Mouse (Mus musculus): ENCODE results near the gene Irf2bp1. TPM values are rescaled to one million over a fixed set of nuclear protein-coding genes. Genes with fewer than 3 reads are reported as not detected.
A peak's percentile ranks its signal among the peaks of the same experiment; 100 is the strongest.

Irf2bp1 gene
- polyA plus RNA-seq, 2 experiments: 6.8 TPM

DNA sequence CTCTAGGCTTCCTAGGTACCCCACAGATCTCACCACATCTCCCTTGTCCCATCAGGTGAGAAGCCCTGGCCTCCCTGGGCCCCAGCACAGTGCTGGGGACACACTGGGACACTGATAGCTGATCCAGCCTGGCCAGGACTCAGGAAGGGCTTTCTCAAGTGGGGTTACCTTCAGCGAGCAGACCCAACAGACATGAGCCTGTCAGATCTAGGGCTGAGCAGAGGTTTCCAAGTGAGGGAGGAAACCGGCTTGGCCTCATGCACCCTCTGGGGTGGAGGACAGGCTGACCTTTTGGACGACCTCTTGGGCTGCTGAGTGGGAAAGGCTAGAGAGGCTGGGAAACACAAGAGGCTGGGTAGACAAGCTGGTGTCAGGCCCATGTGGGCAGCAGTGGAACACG, 47.3 kb downstream of the Irf2bp1 start:
- no peaks in the 10 kb centered on the region for H3K27me3 ChIP-seq (ENCODE audit: control insufficient read depth, insufficient read depth, low read length)
- H3K9ac ChIP-seq (replicated peaks): no peak overlapping the region
- H3K36me3 ChIP-seq (replicated peaks; ENCODE audit: control insufficient read depth, insufficient read depth, low read depth): peaks cover 29% of the 10 kb centered on the region
- DNase-seq (ENCODE audit: low read depth in 3 of 3, low spot score in 3 of 3): no peak
- no peak for ATAC-seq (ENCODE audit: insufficient read depth)
- H3K4me2 ChIP-seq (ENCODE audit: low read depth): no peak overlapping the region
- H3K9me3 ChIP-seq (ENCODE audit: control insufficient read depth, low read length): no peaks in the 10 kb centered on the region
- H3K27ac ChIP-seq: no peak overlapping the region
- TF ChIP-seq CTCF (IDR thresholded peaks at IDR 0.05; ENCODE audit: low read depth) (no peak), EP300 (IDR thresholded peaks at IDR 0.05; ENCODE audit: low read depth) (no peak)
- H3K4me1 ChIP-seq (replicated peaks; ENCODE audit: control insufficient read depth in 2 of 2, insufficient read depth in 2 of 2, low read length in 1 of 2): no peaks in the 10 kb centered on the region
- 66% methylated on average over 4 of the region's 4 CpGs for WGBS (ENCODE audit: insufficient replicate concordance)
- H3K4me3 ChIP-seq (ENCODE audit: insufficient read depth in 1 of 2, low read depth in 2 of 2, low read length in 2 of 2): no peak overlapping the region

DNA sequence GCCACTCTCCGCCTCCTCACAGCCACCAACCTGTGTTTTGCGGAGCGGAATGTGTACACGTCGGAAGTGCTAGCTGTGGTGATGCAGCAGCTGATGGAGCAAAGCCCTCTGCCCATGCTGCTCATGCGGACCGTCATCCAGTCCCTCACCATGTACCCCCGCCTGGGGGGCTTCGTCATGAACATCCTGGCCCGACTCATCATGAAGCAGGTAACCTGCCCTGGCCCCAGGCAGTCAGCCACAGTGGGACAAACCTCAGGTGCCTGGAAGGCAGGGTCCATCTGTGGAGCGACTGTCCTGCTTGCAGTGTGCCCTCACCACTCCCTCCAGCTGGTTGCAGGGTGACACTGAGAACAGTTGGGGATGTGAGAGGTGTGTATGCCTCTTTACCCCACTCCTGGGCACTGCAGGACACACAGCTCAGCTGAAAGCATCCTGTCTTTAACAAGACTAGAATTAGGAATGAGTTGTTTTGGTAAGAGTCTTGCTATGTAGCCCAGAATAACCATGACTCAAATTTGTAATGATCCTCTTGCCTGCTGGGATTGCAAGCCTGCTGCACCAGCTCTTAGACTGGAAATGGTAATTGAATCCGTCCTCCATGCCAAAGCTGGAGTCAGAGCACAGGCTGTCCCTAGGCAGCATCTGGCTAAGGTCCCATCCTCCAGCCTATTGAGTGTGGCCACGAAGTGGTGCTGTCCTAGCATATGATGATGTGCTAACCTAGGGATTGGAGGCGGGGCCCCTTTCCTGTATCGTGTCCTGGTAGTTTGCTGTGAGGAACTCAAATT, 48.7 kb downstream of the Irf2bp1 start:
- no peak overlapping the region for H3K4me2 ChIP-seq (ENCODE audit: low read depth)
- no peak overlapping the region for H3K9ac ChIP-seq (replicated peaks)
- no peaks in the 10 kb centered on the region for H3K4me1 ChIP-seq (replicated peaks; ENCODE audit: control insufficient read depth in 2 of 2, insufficient read depth in 2 of 2, low read length in 1 of 2)
- WGBS (ENCODE audit: insufficient replicate concordance): 81% methylated on average over 15 of the region's 15 CpGs
- no peak overlapping the region for H3K4me3 ChIP-seq (ENCODE audit: insufficient read depth in 1 of 2, low read depth in 2 of 2, low read length in 2 of 2)
- H3K27ac ChIP-seq: no peak overlapping the region
- H3K9me3 ChIP-seq (ENCODE audit: control insufficient read depth, low read length): no peaks in the 10 kb centered on the region
- H3K36me3 ChIP-seq (replicated peaks; ENCODE audit: control insufficient read depth, insufficient read depth, low read depth): peaks cover 18% of the 10 kb centered on the region
- H3K27me3 ChIP-seq (ENCODE audit: control insufficient read depth, insufficient read depth, low read length): no peaks in the 10 kb centered on the region
- no peak for TF ChIP-seq EP300 (IDR thresholded peaks at IDR 0.05; ENCODE audit: low read depth)
- TF ChIP-seq CTCF (IDR thresholded peaks at IDR 0.05; ENCODE audit: low read depth): no peak
- DNase-seq (ENCODE audit: low read depth in 3 of 3, low spot score in 3 of 3): no peak
- ATAC-seq (ENCODE audit: insufficient read depth): no peak

DNA sequence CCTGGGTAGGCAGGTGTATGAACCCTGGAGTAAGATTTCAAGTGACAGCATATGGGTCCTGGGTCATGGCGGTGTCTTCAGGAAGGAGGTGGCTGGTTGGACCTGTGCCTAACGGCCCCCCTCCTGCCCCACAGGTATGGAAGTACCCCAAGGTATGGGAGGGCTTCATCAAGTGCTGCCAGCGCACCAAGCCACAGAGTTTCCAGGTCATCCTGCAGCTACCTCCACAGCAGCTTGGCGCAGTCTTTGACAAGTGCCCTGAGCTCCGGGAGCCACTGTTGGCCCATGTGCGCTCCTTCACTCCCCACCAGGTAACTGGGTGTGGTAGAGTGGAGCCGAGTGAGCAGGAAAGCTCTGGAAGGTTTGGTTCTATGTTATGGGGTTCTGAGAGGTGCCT, 49.3 kb downstream of the Irf2bp1 start:
- H3K4me2 ChIP-seq (ENCODE audit: low read depth): no peak overlapping the region
- WGBS (ENCODE audit: insufficient replicate concordance): 80% methylated on average over 7 of the region's 7 CpGs

DNA sequence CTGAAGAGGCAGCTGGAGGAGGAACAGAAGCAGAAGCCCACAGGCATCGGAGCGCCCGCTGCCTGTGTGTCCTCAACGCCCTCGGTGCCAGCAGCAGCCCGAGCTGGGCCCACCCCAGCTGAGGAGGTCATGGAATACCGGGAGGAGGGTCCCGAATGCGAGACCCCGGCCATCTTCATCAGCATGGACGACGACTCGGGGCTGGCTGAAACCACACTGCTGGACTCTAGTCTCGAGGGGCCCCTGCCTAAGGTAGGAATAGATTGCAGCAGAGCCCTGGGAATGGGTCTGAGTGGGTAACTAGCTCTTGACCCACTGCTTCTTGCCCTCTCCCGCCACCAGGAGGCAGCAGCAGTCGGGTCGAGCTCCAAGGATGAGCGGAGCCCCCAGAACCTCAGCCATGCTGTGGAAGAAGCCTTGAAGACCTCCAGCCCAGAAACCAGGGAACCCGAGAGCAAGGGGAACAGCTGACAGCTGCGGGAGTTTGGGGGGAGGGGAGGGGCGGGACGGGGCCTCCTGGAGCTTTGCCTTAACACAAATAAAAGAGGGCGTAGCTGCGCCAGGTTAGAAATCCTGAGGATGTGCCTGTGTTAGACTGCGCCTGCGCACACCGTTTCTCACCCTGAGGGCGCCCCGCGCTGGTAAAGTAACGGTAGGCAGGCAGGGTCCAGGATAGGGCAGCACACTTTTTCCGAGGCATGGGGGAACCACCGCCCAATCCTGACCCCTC, 50.4 kb downstream of the Irf2bp1 start, which contains the start of gene Rsph6a:
TSS of gene Rsph6a (plus strand) at position 644 of the 730 bp plus-strand sequence.
- H3K9ac ChIP-seq (replicated peaks): no peak within 1 kb of the TSS
- peaks cover 11% of the 10 kb centered on the region; the same call in 1 of the 2 replicates for H3K36me3 ChIP-seq (replicated peaks; ENCODE audit: control insufficient read depth, insufficient read depth, low read depth)
- no peak within 1 kb of the TSS for H3K27ac ChIP-seq
- WGBS (ENCODE audit: insufficient replicate concordance): 54% methylated on average over 33 of the region's 33 CpGs
- TF ChIP-seq EP300 (IDR thresholded peaks at IDR 0.05; ENCODE audit: low read depth) (no peak), CTCF (IDR thresholded peaks at IDR 0.05; ENCODE audit: low read depth) (peak; percentile 69)
- no peak within 1 kb of the TSS for H3K4me2 ChIP-seq (ENCODE audit: low read depth)
- H3K9me3 ChIP-seq (ENCODE audit: control insufficient read depth, low read length): no peaks in the 10 kb centered on the region
- ATAC-seq (ENCODE audit: insufficient read depth): no peak
- H3K4me3 ChIP-seq (ENCODE audit: insufficient read depth in 1 of 2, low read depth in 2 of 2, low read length in 2 of 2): no peak within 1 kb of the TSS
- no peaks in the 10 kb centered on the region for H3K4me1 ChIP-seq (replicated peaks; ENCODE audit: control insufficient read depth in 2 of 2, insufficient read depth in 2 of 2, low read length in 1 of 2)
- DNase-seq (ENCODE audit: low read depth in 3 of 3, low spot score in 3 of 3): no peak
- H3K27me3 ChIP-seq (ENCODE audit: control insufficient read depth, insufficient read depth, low read length): no peaks in the 10 kb centered on the region

More for the DNA sequence above, 49.3 kb downstream of the Irf2bp1 start:
- TF ChIP-seq EP300 (IDR thresholded peaks at IDR 0.05; ENCODE audit: low read depth): no peak
- TF ChIP-seq CTCF (IDR thresholded peaks at IDR 0.05; ENCODE audit: low read depth): no peak
- Histone ChIP-seq H3K4me3 (ENCODE audit: insufficient read depth in 1 of 2, low read depth in 2 of 2, low read length in 2 of 2) (no peak overlapping the region), H3K9ac (replicated peaks) (no peak overlapping the region), H3K9me3 (ENCODE audit: control insufficient read depth, low read length) (no peaks in the 10 kb centered on the region), H3K27ac (no peak overlapping the region), H3K27me3 (ENCODE audit: control insufficient read depth, insufficient read depth, low read length) (no peaks in the 10 kb centered on the region), H3K4me1 (replicated peaks; ENCODE audit: control insufficient read depth in 2 of 2, insufficient read depth in 2 of 2, low read length in 1 of 2) (no peaks in the 10 kb centered on the region), H3K36me3 (replicated peaks; ENCODE audit: control insufficient read depth, insufficient read depth, low read depth) (peaks cover 12% of the 10 kb centered on the region; the same call in 1 of the 2 replicates)
- DNase-seq (ENCODE audit: low read depth in 3 of 3, low spot score in 3 of 3) (no peak), ATAC-seq (ENCODE audit: insufficient read depth) (no peak)

DNA sequence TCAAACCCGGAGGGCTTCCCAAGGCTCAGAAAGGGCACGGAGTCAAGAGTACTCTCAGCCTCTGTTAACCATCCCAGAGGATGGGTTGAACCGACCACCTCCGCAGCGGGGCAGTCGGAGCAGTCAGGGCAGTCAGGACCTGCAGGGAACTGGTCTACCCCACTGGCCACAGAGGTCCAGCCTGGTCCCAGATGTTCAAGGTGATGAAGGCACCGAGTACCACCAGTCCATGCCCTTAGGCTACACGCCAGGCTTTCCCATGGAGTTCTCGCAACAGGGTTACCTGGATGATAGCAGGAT, 50.9 kb downstream of the Irf2bp1 start:
- Histone ChIP-seq H3K4me1 (replicated peaks; ENCODE audit: control insufficient read depth in 2 of 2, insufficient read depth in 2 of 2, low read length in 1 of 2) (no peaks in the 10 kb centered on the region), H3K9ac (replicated peaks) (no peak overlapping the region), H3K27me3 (ENCODE audit: control insufficient read depth, insufficient read depth, low read length) (no peaks in the 10 kb centered on the region), H3K9me3 (ENCODE audit: control insufficient read depth, low read length) (no peaks in the 10 kb centered on the region), H3K27ac (no peak overlapping the region), H3K36me3 (replicated peaks; ENCODE audit: control insufficient read depth, insufficient read depth, low read depth) (peaks cover 6% of the 10 kb centered on the region; the same call in 1 of the 2 replicates), H3K4me2 (ENCODE audit: low read depth) (no peak overlapping the region), H3K4me3 (ENCODE audit: insufficient read depth in 1 of 2, low read depth in 2 of 2, low read length in 2 of 2) (no peak overlapping the region)
- ATAC-seq (ENCODE audit: insufficient read depth): no peak
- DNase-seq (ENCODE audit: low read depth in 3 of 3, low spot score in 3 of 3): no peak
- TF ChIP-seq EP300 (IDR thresholded peaks at IDR 0.05; ENCODE audit: low read depth) (no peak), CTCF (IDR thresholded peaks at IDR 0.05; ENCODE audit: low read depth) (no peak)
- WGBS (ENCODE audit: insufficient replicate concordance): 74% methylated on average over 9 of the region's 9 CpGs
